Mouse (Mus musculus): ENCODE data around the gene Dbnl. TPM values are rescaled to one million over a fixed set of nuclear protein-coding genes. Genes with fewer than 3 reads are reported as not detected.

Dbnl gene
- total RNA-seq, 2 experiments from 2014 or later: 10.7 to 11.2 TPM

GRCm38 (mm10) chr11:5828509-5829191 lies 40.4 kb downstream of the Dbnl start:
- intact Hi-C loops (cut with DNase I): loop anchor here (2.0 kb wide), 1 partner anchor 22 kb away; no protein-coding TSS in a partner anchor
- DNase-seq: no peak

DNA sequence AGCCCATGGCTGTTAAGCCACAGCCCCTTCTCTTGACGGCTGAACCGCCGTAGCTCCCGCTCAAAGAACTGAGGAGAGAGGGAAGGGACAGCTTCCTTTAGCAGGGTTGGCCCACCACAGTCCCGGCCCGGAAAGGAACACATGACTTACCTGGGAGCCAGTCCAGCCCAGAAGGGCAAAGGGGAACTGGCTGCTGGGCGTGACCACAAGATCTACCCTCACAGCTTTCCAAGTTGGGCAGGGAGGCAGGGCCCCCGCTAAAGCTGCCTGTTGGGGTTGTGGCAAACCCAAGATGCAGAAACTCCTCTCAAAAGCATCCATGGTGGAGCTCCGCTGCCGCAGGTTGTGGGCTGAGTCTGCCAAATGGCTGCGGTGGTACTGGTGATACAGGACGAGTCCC lies 41.0 kb downstream of the Dbnl start:
- DNase-seq: no peak
- intact Hi-C loops (cut with DNase I): loop anchor here (2.0 kb wide), 1 partner anchor 23 kb away; no protein-coding TSS in a partner anchor

DNA sequence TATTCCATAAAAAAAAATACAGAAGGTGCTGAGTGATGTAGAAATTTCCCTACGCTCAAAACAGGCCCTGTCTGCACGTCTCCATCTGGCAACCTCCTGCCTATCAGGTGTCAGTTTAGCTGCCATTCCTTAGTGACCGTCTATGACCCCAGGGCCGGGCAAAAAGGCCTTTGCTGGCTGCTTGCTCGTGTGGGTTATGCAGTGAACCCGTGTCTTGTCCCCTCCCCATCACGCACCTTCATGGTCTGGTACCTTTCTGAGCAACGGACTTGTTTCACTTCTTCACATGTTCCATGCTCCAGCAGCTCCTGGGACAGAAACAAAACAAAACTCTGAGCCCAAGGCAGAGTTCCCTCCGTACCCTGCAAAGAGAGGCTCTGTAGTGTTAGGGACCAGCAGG lies 46.2 kb downstream of the Dbnl start:
- no peak for DNase-seq
- intact Hi-C loops (cut with DNase I): no loop called here

GRCm38 (mm10) chr11:5835057-5835456 lies 46.8 kb downstream of the Dbnl start:
- no peak for DNase-seq
- intact Hi-C loops (cut with DNase I): loop anchor here (5.0 kb wide), 1 partner anchor 42 kb away; the partner anchor contains the start of gene Pold2

- DNase-seq: no peak
- intact Hi-C loops (cut with DNase I): loop anchor here (2.0 to 5.0 kb wide), 3 partner anchors 35 to 51 kb away; partner anchors contain the start of gene Pold2
Observed at GRCm38 (mm10) chr11:5836126-5836525, 47.8 kb downstream of the Dbnl start.

GRCm38 (mm10) chr11:5837251-5838246 lies 49.3 kb downstream of the Dbnl start, which contains the start of gene Polm:
TSS of gene Polm (minus strand) at chr11:5838016.
- peak; percentile 90 to 91 for DNase-seq
- intact Hi-C loops (cut with DNase I): loop anchor here (2.0 to 5.0 kb wide), 3 partner anchors 37 to 49 kb away; partner anchors contain the start of gene Pold2

GRCm38 (mm10) chr11:5840346-5840745 lies 52.1 kb downstream of the Dbnl start:
- intact Hi-C loops (cut with DNase I): no loop called here
- peak in 1 of 2 experiments; percentile 12 for DNase-seq

DNA sequence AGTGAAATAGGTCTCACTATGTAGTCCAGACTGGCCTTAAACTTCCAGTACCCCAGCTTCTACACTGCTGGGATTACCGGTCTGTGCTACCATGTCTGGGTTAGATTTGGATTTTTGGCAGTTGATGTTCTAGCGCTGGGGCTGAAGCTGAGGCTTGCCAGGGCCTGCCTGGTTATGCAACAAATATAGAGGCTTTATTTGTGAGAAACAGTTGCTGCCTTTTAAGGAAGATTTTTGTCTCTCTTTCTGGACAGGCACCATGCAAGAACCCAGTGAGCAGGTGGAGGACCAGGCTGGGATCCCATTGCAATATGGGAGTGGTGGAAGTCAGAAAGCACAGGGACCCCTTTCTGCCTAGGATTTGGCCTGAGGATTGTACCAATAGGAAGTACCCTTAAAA lies 53.5 kb downstream of the Dbnl start:
- intact Hi-C loops (cut with DNase I): no loop called here
- no peak for DNase-seq

GRCm38 (mm10) chr11:5843131-5843530 lies 54.8 kb downstream of the Dbnl start:
- intact Hi-C loops (cut with DNase I): no loop called here
- no peak for DNase-seq

DNA sequence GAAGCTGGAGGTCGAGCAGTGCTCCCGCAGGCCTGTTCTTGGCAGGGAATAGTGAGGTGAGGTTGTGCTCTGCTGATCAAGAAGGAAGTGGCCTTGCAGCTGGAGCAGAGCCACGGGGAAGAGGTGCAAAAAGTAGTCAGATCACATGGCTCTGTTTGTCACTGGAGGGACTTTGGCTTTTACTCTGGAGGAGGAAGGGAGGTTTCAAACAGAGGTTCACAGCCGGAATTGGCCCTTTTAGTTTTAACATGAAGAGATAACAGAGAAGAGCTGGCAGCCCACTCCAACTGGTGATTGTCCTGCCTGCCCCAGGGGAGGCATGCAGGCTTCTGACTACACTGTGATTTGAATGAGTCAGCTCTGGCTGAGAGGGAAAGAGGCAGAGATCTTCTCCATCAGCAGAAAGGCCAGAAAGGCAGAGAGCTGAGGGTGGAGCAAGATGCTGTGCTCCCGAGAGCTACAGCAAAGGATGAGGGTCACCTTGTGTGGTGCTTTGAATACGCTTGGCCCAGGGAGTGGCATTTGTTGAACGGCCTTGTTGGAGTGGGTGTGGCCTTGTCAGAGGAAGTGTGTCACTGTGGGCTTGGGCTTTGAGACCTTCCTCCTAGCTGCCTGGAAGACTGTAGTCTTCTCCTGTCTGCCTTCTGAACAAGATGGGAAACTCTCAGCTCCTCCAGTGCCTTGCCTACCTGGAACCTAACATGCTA lies 58.5 kb downstream of the Dbnl start:
- no peak for DNase-seq
- intact Hi-C loops (cut with DNase I): no loop called here

GRCm38 (mm10) chr11:5848741-5849140 lies 60.5 kb downstream of the Dbnl start:
- peak; percentile 50 to 56 for DNase-seq

DNA sequence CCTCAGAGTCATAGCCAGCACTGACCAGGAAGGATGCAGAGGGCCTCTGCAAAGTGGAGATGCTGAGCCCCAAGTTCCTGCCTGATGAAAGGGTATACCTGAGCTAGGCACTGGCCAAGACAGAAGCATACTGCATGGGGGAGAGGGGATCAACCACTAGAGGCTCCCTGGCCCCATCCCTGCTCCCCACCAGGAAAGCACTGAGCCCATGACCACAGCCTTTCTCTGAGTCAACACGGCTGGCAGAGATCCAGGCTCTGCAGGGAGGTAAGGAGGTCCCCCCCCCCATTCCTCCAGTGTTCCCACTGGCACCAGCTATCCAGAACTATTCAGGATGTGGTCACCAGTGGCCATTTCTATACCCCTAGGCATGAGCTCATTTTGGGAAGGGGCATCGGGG lies 61.0 kb downstream of the Dbnl start:
- DNase-seq: no peak
- intact Hi-C loops (cut with DNase I): no loop called here

More at GRCm38 (mm10) chr11:5848741-5849140, 60.5 kb downstream of the Dbnl start:
- intact Hi-C loops (cut with DNase I): no loop called here

- intact Hi-C loops (cut with DNase I): no loop called here
- no peak for DNase-seq
Observed at GRCm38 (mm10) chr11:5850452-5850851, 62.2 kb downstream of the Dbnl start.

Other genes with a start within 250 kb of the Dbnl start
- gene Ccdc117, start 246.3 kb upstream of the Dbnl start, total RNA-seq (2021): 10 to 100 TPM; 15.6 to 15.9 TPM
- gene Ankrd36, start 218.8 kb upstream of the Dbnl start, total RNA-seq (2021): not detected
- gene Mrps24, start 72.8 kb upstream of the Dbnl start, total RNA-seq (2021): 10 to 100 TPM; 87.6 to 97.9 TPM
- gene Urgcp, start 26.1 kb upstream of the Dbnl start, total RNA-seq (2021): 10 to 100 TPM; 39.1 to 40.1 TPM
- gene Pgam2, start 15.2 kb downstream of the Dbnl start, total RNA-seq (2021): 1,000 to 10,000 TPM; 3,227 to 4,326 TPM
- 1 to 10 TPM; 1.9 to 2.3 TPM for gene Polm, start 49.5 kb downstream of the Dbnl start, total RNA-seq (2021)
- 10 to 100 TPM; 28.2 to 55.2 TPM for gene Aebp1, start 73.5 kb downstream of the Dbnl start, total RNA-seq (2021)
- gene Pold2, start 89.8 kb downstream of the Dbnl start, total RNA-seq (2021): 10 to 100 TPM; 34.5 to 37.1 TPM
- not detected for gene Myl7, start 110.3 kb downstream of the Dbnl start, total RNA-seq (2021)
- 10 to 100 TPM in 1 of 2 experiments, 1 to 10 TPM in 1; 5.1 to 10.1 TPM for gene Gck, start 161.6 kb downstream of the Dbnl start, total RNA-seq (2021)
- 10 to 100 TPM; 36.7 to 38.5 TPM for gene Ykt6, start 167.2 kb downstream of the Dbnl start, total RNA-seq (2021)